Mouse (Mus musculus): Measurements from ENCODE around the gene Arhgef17.

DNA sequence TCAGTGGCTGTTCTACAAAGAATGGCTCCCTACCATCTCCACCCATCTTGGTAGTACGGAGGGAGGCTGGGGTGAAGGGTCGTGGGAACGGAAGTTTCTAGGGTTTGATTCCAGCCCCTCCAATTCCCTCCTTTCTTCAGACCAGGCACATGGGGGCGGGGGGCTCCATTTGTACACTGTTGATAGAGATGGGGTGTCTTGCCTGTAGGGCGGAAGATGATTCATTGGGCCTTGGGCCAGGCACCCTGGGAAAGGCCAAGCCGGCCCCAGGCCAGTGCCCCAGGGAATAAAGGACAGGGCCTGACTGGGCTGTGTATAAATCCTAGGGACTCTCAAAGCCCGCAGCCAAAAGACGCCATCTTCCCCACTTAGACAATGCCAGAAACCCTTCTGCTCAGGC lies 23.8 kb downstream of the Arhgef17 start:
- TF ChIP-seq POLR2A (IDR thresholded peaks at IDR 0.05; ENCODE audit: borderline replicate concordance, insufficient read depth, low read length): no peak
- TF ChIP-seq CTCF (IDR thresholded peaks at IDR 0.05; ENCODE audit: borderline replicate concordance, insufficient read depth, low read depth, low read length): no peak

Data from cerebellum, adult 2 months (tissue).